Mouse (Mus musculus): ENCODE results near the gene Lamb3.
"Not testable (repeated sequence)": the region's sequence is repeated elsewhere in the genome, so short reads cannot be mapped to it uniquely, and the experiment has no call there.

Lamb3 gene

DNA sequence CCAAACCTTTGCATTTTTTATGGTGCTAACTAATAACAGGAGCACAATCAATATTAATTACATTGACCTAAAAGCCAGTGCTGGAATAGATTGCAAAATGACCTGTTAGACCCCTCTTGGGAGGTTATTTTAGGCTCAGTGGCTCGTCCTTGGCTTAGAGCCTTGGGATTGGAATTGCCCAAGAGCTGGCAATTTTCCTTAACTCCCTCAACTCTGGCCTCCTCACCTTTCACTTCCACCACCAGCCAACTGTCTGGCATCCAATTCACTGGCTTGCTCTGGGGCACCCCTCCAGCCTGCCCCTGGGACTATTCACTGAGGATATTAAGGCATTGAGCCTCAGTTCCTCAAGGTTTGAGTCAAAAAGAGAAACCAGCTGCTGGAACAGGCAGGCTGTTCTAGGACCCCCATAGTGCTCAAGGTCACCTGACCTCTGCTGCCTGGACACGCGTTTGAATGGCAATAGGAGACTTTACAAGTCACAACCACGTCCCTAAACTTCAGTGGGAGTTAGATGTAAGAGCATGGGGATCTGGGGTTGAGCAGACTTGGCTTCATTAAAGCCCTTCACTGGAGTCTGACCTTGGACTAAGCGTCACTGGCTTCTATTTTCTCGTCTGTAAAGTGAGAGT lies 71.0 kb downstream of the Lamb3 start:
- no peak for DNase-seq (ENCODE audit: low spot score in 2 of 2)

- no peak for DNase-seq (ENCODE audit: low spot score in 2 of 2)
Observed at GRCm38 (mm10) chr1:193279492-193279891, 72.0 kb downstream of the Lamb3 start.

DNA sequence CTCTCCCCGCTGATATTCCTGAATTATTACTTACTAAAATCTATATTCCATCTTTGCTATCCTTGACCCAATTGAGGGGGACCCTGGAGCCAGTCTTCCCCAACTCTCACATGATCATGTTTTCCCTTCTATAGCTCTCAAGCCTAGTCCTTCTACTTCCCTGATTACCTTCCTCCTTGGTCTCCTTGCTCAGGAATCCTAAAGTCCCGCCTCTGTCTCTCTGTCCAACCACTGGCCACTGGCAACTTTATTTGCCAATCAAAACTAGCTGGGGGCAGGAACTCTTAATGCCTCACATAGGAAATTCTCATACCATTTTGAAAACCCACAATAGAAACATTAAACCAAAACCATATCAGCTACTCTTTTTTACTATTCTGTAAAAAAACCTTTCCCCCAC lies 73.8 kb downstream of the Lamb3 start:
- no peak for DNase-seq (ENCODE audit: low spot score in 2 of 2)

GRCm38 (mm10) chr1:193284228-193284779 lies 76.8 kb downstream of the Lamb3 start:
- no peak for DNase-seq (ENCODE audit: low spot score in 2 of 2)

DNA sequence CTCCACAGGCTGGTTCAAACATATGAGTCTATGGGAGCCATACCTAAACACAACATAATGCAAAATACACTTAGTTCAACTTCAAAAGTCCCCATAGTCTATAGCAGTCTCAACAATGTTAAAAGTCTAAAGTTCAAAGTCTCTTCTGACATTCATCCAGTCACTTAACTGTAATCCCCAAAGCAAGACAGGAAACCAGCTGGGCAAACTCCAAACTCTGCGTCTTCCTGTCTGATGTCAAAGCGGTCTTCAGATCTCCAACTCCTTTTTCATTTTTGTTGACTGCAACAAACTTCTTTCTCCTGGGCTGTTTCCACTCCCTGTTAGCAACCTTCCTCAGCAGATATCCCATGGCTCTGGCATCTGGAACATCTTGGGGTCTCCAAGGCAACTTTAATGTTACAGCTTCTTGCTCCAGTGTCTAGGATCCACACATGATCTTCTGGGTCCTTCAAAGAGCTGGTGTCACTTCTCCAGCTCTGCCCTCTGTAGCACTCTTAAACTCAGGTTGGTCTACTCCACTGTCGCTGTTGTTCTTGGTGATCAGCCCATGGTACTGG lies 78.3 kb downstream of the Lamb3 start:
- DNase-seq (ENCODE audit: low spot score in 2 of 2), result not testable (repeated sequence)

GRCm38 (mm10) chr1:193287578-193287977 lies 80.1 kb downstream of the Lamb3 start:
- DNase-seq (ENCODE audit: low spot score in 2 of 2), result no peak

DNA sequence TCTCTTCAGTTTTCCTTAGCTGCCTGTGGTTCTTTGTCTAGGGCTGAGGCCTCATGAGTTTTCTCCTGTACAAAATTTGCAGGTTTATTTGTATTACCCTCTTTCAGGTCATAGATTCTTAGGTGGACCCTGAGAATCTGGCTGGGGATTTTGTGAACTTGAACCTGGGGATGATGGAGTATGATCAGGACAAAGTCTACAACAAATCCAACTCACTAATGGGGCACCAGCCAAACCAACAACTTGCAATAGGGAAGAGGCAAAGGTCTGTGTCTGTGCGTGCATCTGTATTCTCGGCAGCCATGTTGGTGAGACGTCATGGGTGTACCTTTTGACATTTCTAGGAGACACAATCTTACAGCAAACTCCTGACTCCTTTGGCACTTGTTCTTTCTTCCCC lies 81.6 kb downstream of the Lamb3 start:
- DNase-seq (ENCODE audit: low spot score in 2 of 2), result no peak

- DNase-seq (ENCODE audit: low spot score in 2 of 2), result no peak
Observed at GRCm38 (mm10) chr1:193289914-193290313, 82.4 kb downstream of the Lamb3 start.

GRCm38 (mm10) chr1:193290686-193291085 lies 83.2 kb downstream of the Lamb3 start:
- DNase-seq (ENCODE audit: low spot score in 2 of 2), result no peak

GRCm38 (mm10) chr1:193293039-193293438 lies 85.5 kb downstream of the Lamb3 start:
- no peak for DNase-seq (ENCODE audit: low spot score in 2 of 2)

GRCm38 (mm10) chr1:193293926-193294325 lies 86.4 kb downstream of the Lamb3 start:
- no peak for DNase-seq (ENCODE audit: low spot score in 2 of 2)

- no peak for DNase-seq (ENCODE audit: low spot score in 2 of 2)
Observed at GRCm38 (mm10) chr1:193295920-193296319, 88.4 kb downstream of the Lamb3 start.

DNA sequence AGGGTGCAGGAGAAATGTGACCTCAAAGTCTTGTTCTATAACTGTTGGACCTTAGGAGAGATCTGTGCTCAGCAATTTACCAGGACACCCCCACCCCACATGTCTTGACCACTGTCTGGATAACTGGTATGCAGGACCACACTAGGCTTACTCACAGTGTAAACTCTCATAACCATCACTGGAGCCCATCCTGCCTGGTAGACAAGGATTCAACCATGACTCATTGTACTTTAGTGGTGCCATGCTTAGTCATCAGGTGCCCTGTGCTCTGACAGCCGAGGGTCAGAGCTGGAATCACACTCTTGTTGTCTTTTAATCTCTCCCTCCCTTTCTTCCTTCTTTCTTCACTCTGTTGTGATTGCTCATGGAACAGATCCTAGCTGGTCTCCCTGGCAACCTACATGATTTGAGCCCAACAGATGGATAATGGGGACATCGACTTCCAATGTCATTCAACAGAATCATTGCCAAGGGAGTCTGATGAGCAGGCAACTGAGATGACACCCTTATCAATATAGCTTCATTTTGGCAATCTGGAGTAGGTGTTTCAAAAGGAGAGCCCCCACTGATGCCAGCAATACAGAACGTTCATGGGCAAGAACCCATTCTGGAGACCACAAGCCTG lies 90.8 kb downstream of the Lamb3 start:
- no peak for DNase-seq (ENCODE audit: low spot score in 2 of 2)

DNA sequence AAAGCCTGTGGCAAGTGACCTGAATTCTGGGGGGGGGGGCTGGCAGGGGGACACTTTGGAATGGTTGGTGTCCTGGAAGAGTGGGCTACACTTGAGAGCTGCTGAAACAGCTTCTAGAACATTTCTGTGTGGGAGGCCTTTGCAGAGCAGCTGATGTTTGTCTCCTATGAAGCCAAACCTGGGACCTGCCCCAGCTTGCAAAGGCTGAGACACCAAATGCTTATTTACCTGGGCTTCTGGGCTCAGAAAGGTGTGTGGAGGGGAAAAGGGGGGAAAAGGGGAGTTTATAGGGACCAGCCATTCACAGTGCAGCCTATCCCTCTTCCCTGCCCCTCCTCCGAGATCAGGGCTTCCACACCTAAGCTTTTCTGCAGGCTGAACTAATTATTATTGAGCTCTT lies 92.5 kb downstream of the Lamb3 start:
- DNase-seq (ENCODE audit: low spot score in 2 of 2), result no peak

DNA sequence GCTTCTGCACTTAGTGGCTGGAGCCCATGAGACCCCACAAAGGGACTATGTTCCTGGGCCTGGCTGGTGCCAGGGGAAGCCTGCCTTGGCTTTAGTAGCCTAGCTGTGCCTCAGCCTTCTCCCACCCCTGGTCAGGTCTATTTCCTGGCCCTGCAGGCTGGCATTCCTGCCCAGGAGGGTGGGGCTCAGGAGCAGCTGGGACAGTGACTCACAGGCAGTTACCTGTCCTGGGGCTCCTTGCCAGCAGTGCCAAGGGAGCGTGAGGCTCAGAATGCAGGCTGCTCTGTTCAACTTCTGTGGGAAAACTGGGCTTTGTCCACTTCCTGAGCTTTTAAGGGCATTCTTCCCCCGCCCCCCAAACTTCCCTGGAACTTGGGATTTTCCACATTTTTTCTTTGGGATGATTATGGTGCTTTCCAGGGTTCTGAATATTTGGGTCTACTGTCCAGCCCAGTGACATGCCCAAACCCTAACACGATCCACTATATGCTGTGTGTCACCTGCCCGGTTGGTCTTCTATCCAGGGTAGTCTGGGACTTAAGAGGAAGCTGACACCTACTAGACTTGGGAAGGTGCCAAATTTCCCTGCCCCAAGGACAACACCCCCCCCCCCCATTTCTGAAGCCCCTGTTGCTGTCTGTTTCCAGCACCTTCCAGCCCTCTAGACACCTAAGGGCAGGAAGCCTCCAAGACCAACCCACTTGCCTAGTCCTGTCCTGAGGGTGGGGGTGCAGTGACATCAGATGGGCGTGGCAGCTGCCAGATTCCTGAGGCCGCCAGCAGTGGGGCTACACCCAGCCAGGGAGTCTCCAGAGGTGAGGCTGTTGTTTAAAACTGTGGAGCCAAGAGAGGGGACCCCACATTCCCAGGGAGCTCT lies 94.0 kb downstream of the Lamb3 start:
- no peak for DNase-seq (ENCODE audit: low spot score in 2 of 2)

DNA sequence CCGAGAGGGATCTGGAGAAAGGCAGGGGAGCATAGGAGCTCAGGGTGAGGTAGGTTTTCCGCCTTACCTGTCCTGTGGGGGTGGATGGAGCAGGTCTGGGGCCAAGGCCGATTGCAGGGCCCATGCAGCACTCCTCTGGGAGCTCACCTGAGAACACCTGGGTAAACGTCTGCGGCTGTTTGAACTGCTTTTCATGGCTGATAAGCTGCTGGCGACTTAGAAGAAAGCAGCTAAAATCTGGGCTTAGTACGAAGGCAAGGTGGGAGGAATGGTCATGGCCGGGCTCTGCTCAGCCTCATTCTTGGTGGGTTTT lies 94.5 kb downstream of the Lamb3 start:
- no peak for DNase-seq (ENCODE audit: low spot score in 2 of 2)

DNA sequence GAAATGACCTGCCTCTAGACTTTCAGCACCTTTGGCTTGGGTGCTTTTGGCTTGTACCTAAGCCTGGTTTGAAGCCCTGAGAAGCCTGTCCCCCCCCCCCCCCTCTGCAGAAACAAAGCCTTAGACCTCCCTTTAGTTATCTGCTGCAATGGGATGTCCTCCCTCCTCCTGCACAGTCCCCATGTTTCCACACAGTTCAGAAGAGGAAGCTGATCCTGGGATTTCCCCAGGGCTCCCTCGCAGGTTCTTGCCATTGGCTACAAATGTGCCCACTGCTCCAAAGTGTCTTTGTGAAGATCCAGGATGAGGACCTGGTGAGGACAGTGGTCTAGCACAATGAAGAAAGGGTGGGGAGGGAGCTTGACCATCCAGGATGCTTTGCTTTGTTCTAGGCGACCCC lies 95.6 kb downstream of the Lamb3 start:
- no peak for DNase-seq (ENCODE audit: low spot score in 2 of 2)

- peak in 1 of 2 experiments; percentile 22 for DNase-seq (ENCODE audit: low spot score in 2 of 2)
Observed at GRCm38 (mm10) chr1:193305386-193305785, 97.9 kb downstream of the Lamb3 start.

GRCm38 (mm10) chr1:193306832-193307231 lies 99.3 kb downstream of the Lamb3 start:
- no peak for DNase-seq (ENCODE audit: low spot score in 2 of 2)

- DNase-seq (ENCODE audit: low spot score in 2 of 2), result no peak
Observed at GRCm38 (mm10) chr1:193309785-193310518, 102.5 kb downstream of the Lamb3 start.

- DNase-seq (ENCODE audit: low spot score in 2 of 2), result no peak
Observed at GRCm38 (mm10) chr1:193310519-193311085, 103.1 kb downstream of the Lamb3 start.

Data from cerebellum, postnatal 4 days (tissue).